Mouse (Mus musculus) regulatory T cell (primary cell): Measurements from ENCODE around the gene Ecsit.

Source experiments
- in situ Hi-C: fragments of 300-600 bp; cut with MboI, MseI; formaldehyde crosslinking; loops from one replicate; pipeline ENCODE4 v1.15.1; 2025; ENCODE audit warnings: high pct_unique_total_duplicates

The Ecsit gene

DNA sequence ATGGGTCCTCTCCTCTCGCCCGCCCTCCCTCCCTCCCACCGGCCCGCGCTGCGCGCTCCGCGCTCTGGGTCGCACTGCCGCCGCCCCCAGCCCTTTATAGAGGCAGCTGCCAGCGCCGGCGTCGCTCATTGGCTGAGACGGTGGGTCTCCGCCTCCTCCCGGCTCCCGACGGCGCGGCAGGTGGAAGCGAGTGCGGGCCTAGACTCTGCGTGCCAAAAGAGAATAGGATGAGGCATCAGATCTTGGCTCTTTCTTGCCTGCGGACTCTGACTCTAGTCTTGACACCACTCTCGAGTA is 33.3 kb downstream of the Ecsit start, which contains the start of gene Elavl3:
Elavl3 (minus strand) TSS at position 66 of the 297 bp plus-strand sequence.
- in situ Hi-C loops, result no loop called here

DNA sequence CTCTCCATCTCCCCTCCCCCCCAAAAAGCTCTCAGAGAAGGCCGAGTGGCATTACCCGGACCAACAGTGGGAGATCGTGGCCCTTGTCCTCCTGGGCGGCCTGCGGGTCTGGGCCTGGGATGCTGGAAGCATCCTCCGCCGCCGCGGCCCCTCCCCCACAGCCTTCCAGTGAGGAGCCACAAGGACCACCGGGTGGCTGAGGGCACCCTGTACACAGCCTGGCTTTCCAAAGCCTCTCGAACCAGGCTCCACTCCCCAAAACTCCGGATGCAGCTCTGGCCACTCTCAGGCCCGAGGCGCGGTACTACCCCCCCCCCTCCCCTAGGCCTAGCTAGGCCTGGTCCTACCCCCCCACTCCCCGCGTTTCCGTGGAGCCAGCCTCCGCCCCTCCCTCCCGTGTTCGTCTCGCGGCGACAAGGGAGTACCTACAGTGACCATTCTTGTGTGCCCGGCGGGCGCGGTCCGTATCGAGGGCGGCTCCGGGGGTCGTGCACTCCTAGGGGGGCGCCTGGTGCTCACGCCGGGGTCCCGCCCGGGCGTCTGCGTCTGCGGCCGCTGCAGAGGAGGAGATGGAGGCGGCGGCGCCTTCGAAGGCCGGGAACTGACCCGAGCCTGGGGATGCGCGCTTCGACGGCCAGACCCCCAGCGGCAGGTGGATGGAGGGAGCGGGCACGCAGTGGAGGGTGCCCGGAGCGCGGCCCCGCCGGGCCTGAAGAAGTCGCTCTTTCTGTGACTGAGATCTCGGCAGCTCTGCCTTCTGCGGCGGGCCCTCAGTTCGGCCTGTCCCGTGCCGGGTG is 33.9 kb downstream of the Ecsit start:
- in situ Hi-C loops, result no loop called here

- in situ Hi-C loops, result no loop called here
Measured at GRCm38 (mm10) chr9:22050351-22050889, 34.8 kb downstream of the Ecsit start.

GRCm38 (mm10) chr9:22049721-22050270 is 35.4 kb downstream of the Ecsit start:
- in situ Hi-C loops, result loop anchor here (5.0 kb wide), 1 partner anchor 72 kb away; no protein-coding TSS in a partner anchor

- in situ Hi-C loops, result loop anchor here (5.0 kb wide), 1 partner anchor 72 kb away; no protein-coding TSS in a partner anchor
Measured at GRCm38 (mm10) chr9:22049315-22049714, 35.9 kb downstream of the Ecsit start.

GRCm38 (mm10) chr9:22047329-22047728 is 37.9 kb downstream of the Ecsit start:
- in situ Hi-C loops, result loop anchor here (5.0 kb wide), 1 partner anchor 70 kb away; no protein-coding TSS in a partner anchor

DNA sequence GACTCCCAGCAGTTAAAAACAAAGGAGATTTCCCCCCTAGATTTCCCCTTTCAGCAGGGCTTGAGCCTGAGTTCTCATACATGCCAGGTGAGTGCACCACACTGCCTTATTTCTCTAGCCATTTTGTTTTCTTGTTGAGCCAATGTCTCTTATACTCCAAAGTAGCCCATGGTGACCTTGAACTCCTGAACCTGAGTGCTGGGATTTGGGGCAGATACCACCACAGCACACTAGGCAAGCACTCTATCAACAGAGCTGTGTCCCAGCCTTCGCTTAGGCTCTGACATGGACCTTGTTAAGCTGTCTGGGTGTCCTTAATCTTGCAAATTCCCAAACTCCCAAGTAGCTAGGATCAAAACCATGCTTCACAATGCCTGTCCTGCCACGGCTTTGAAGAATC is 43.4 kb downstream of the Ecsit start:
- in situ Hi-C loops, result no loop called here

- in situ Hi-C loops, result no loop called here
Measured at GRCm38 (mm10) chr9:22037826-22038225, 47.4 kb downstream of the Ecsit start.

DNA sequence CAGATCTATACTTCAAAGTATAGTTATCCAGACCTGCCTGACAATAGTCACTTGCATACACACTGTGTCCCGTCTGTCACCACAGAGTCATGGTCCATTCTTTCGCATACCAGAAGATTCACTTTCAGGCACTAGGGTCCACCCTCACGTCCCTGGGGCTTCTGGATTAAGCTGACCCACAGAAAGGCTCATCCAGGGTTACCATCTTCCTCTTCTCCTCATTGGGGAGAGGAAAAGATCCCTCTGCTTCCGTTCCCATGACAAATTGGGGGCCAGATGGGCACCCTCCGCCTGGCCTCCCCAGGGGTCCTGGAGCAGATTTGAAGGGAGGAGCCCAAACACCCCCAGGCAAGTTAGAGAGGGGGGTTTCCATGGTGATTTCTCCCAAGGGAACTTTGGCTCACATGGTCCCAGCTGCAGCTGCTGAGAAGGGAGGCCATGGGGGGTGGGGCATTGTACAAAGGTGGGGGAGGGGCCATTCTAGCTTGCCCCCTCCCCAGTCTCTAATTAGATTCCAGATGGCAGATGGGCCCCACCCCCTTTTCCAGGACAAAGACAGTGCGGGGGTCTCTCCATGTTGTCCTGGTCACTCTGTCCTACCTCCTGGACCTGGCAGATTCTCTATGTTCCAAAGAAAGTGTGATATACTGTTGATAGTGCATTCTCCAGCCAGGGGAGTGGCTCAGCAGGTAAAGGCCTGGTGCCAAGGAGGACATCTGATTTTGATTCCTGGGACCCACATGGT is 49.8 kb downstream of the Ecsit start:
- in situ Hi-C loops, result no loop called here

- in situ Hi-C loops, result no loop called here
Measured at GRCm38 (mm10) chr9:22030386-22030785, 54.9 kb downstream of the Ecsit start.

- in situ Hi-C loops, result no loop called here
Measured at GRCm38 (mm10) chr9:22028467-22028866, 56.8 kb downstream of the Ecsit start.

- in situ Hi-C loops, result no loop called here
Measured at GRCm38 (mm10) chr9:22024592-22024991, 60.6 kb downstream of the Ecsit start.
